Mouse (Mus musculus) bone marrow macrophage, adult 2 months (primary cell): ENCODE results near the gene Vps53.
"Not testable (repeated sequence)": the region's sequence is repeated elsewhere in the genome, so short reads cannot be mapped to it uniquely, and the experiment has no call there.

Experiments used
- CTCF ChIP-seq: IDR thresholded peaks from 2 replicates; pipeline ENCODE4 v1.5.1; 2012; ENCODE audit warnings: low read depth, mild to moderate bottlenecking, low read length, moderate library complexity
- POLR2A ChIP-seq: IDR thresholded peaks from 2 replicates; pipeline ENCODE4 v1.6.1; 2012; ENCODE audit warnings: mild to moderate bottlenecking, low read depth, low read length, borderline replicate concordance

GRCm38 (mm10) chr11:76004276-76004675 is 175.2 kb downstream of the Vps53 start:
- not testable (repeated sequence) for TF ChIP-seq CTCF, POLR2A
